Mouse (Mus musculus): Measurements from ENCODE around the gene Lzts2.

DNA sequence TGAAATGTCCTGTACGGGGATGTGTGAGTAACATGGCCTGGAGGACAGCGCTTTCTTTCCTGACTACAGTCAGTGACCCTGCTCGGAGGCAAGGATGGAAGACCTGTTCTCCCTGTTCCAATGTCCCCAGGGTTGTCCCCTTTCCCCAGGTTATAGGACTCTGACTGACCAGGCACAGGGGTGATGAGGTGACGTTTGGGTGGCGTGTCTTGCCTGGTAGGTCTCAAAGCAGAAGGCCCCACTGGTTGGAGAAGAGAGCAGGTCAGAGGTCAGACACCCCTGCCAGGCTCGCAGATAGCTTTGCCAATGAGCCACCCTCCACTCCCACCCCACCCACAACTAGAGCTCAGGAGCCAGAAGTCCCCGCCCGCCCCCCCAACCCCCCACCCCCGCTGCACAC lies 15.4 kb downstream of the Lzts2 start:
- TF ChIP-seq GATA1 (IDR thresholded peaks at IDR 0.05; ENCODE audit: low read length) (no peak), TAL1 (IDR thresholded peaks at IDR 0.05; ENCODE audit: low read length) (no peak)

Measured in erythroblast, embryonic 14.5 days (primary cell).